Mouse (Mus musculus) heart, postnatal 36 days (tissue): ENCODE data around the gene Dnaaf3. TPM values are rescaled to one million over a fixed set of nuclear protein-coding genes. Genes with fewer than 3 reads are reported as not detected.
"Not testable (repeated sequence)": the region's sequence is repeated elsewhere in the genome, so short reads cannot be mapped to it uniquely, and the experiment has no call there.

Source experiments
- DNase-seq, 2 experiments: peaks; one replicate each; pipeline ENCODE4 v3.0.0; 2021 to 2022
- intact Hi-C: fragments of 180-260 bp; cut with DNase I; formaldehyde crosslinking; loops from one replicate; pipeline ENCODE4 v1.15.1; 2025
- total RNA-seq, 2 experiments: library from RNA; stranded (reverse); gene quantifications; 2 replicates each; pipeline ENCODE4 v1.2.3; 2021

Dnaaf3 gene
- total RNA-seq, result 1 to 10 TPM; 2.0 to 3.0 TPM

DNA sequence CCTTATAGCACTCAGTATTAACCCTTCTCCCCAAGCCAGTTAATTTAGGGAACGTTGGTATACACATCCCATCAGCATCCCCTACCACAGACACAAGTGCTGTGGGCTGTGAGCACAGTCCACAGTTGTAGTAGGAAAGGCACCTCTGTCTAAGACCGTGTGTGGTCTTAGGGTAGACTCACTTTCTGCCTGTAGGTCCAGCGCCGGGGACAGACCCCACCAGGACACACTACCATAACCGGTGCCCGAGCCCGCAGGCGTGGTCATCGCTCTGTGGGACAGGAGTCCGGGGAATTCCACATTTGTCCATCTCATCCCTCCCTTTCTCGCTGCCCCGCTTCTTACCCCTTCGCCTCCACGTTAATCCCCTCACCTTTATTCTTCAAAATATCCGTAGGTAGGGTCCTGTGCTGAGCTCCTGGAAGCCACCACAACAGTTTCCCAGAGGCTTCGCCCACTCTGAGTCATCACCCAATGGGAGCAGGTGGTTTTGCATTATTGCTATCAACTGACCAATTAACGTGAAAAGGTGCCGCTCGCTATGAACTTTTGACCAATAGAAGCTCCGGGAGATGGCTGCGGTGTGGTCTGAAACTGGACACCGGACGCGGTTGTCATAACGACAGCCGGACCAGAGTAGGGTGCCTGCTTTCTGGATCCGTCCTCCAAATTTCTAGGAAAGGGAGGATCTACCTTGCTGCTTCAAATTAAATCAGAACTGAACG, at the start of gene Dnaaf3:
Gene Dnaaf3, minus strand, starts transcription at position 449 of the 725 bp plus-strand sequence.
- DNase-seq, result peak in 1 of 2 experiments; percentile 45
- intact Hi-C loops, result no loop called here

GRCm38 (mm10) chr7:4581481-4581880, 49.2 kb upstream of the Dnaaf3 start:
- not testable (repeated sequence) for DNase-seq

DNA sequence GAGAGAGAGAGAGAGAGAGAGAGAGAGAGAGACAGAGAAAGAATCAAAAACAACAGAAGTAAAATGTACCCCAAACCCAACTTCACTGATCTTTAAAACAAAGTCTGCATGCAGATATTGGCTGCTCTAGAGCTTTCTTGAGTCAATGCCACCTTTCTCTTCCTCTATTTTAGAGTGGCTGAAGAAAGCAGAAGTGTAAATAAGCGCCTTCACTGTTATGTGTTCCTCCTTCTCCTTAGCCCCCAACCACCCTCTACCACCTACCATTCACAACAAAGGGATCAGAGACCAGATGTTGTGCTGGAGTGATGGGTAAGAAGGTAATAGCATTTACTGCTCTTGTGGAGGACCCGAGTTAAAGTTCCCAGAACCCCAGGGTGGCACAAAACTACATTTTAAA, 40.1 kb upstream of the Dnaaf3 start:
- intact Hi-C loops, DNase-seq: not testable (repeated sequence)

More at GRCm38 (mm10) chr7:4581481-4581880, 49.2 kb upstream of the Dnaaf3 start:
- intact Hi-C loops, result not testable (repeated sequence)

DNA sequence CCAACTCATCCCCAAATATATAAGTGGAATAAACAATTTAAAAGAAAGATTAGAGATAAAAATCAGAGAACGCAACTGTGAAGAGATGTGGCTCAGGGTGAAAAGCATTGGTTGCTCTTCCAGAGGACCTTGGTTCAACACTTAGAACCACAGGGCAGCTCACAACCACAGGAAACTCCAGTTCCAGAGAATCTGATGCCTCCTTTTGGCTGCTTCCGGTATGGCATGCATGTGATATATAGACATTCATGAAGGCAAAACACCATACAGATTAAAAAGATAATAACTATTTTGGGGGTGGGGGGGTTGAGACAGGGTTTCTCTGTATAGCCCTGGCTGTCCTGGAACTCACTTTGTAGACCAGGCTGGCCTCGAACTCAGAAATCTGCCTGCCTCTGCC, 30.4 kb upstream of the Dnaaf3 start:
- intact Hi-C loops, result no loop called here
- DNase-seq, result no peak

DNA sequence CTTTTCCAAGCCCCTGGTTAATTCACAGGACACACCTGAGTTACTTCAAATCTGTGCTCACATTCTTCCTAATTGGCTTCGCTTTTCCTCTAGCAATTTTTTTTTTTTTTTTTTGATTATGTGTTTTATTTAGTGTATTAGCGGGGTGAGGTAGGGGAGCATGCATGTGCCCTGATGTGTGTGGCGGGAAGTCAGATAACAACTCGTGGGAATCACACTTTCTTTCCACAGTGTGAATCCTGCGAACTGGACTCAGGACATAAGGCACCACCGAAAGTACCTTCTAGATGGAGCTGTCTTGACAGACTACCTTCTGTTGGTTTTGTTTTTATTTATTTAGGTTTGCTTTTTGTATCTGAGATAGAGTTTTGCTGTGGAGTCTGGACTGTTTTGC, 24.9 kb upstream of the Dnaaf3 start:
- intact Hi-C loops, result loop anchor here (2.0 to 10.0 kb wide), 3 partner anchors 240 to 488 kb away; no protein-coding TSS in a partner anchor
- no peak for DNase-seq

DNA sequence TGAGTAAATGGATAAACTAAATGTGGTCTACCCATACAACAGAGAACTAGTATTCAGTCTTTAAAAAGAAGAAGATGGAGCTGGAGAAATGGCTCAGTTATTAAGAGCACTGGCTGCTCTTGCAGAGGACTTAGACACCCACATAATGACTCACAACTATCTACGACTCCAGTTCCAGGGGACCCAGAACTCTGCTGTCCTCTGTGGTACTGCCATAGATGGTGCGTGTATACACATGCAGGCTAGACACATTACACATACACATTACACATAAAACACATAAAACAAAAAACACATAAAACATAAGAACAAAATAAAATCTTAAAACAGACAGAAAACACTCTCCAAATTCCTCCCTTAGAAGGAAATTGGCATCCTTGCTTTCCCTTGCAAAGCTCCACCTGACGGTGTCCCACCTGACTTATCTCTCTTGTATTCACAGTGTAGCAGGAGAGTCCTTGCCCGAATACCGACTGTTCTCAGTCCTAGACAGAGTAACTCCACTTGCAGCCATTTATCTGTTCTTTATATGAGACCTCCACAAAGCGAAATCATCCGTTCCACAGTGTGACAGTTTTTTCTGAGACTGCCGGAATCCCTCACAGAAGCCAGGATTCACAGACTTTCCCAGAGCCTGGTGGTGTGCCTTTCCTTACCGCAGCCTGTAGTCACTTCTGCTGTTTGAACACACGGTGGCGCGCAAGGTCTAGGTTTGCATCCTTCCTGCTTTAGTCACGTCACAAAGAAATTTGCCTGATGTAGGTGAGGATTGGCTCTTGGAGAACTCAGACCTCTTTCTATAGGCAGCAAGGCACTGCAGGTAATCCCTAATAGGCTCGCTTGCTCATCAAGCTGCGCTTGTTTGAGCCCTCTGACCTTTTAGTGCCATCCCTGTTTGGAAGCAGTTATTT, 24.3 kb upstream of the Dnaaf3 start:
- intact Hi-C loops, result loop anchor here (2.0 to 10.0 kb wide), 3 partner anchors 240 to 488 kb away; no protein-coding TSS in a partner anchor
- peak; percentile 72 to 74 for DNase-seq

DNA sequence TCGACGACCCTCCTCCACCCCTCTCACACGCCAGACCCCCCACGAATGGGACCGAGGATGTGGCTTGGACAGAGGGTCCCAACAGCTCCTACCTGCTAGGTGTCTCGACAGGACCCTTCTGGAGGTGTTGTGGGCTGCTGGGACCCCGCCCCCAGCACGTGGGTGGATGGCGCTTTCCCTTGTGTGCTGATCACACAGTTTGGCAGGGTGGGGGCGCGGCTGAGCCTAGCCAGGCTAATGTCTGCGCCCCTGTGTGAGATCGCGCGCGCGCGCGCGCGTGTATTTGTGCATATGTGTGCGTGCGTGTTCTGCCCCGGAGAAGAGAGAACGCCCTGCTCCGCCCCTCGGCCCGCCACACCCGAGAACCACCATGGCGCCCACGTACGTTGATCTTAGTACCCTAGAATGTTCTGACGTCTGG, 15.0 kb upstream of the Dnaaf3 start, which contains the start of gene Syt5:
Gene Syt5, minus strand, starts transcription at position 321 of the 421 bp plus-strand sequence.
- intact Hi-C loops, result no loop called here
- no peak for DNase-seq

GRCm38 (mm10) chr7:4546591-4547131, 14.4 kb upstream of the Dnaaf3 start:
- DNase-seq, result peak; percentile 30 to 56
- intact Hi-C loops, result no loop called here

GRCm38 (mm10) chr7:4546050-4546449, 13.8 kb upstream of the Dnaaf3 start:
- DNase-seq, result no peak
- intact Hi-C loops, result no loop called here

DNA sequence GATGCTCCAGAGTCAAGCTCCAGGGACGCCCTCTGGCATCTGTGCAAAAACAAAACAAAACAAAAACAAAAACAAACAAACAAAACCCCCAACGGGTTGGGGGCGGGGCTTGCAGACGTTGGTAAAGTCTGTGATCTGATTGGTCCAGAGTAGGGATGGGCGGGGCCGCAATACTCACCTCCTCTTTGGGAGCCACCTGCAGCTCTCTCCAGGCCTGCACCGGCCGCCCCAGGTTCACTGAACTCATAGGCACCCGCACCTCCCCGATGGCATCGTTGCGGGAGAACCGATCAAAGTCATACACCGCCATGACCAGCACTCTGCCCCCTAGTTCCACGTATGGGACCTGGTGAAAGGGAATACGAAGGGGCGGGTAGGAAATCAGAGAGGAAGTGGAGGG, 9.8 kb upstream of the Dnaaf3 start:
- intact Hi-C loops, result no loop called here
- no peak for DNase-seq

- no peak for DNase-seq
- intact Hi-C loops, result no loop called here
Measured at GRCm38 (mm10) chr7:4541344-4541743, 9.1 kb upstream of the Dnaaf3 start.

DNA sequence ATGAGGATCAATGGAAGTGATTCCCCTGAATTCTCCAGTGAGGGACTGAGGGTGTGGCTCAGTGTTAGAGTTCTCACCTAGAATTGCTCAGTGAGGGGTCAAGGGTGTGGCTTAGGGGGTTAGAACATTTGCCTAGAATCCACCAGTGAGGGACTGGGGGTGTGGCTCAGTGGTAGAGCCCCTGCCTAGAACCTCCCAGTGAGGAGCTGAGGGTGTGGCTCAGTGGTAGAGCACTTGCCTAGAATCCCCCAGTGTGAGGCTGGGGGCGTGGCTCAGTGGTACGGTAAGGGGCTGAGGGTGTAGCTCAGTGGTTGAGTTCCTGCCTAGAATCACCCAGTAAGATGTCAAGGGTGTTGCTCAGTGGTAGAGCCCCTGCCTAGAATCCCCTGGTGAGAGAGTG, 6.8 kb upstream of the Dnaaf3 start:
- no peak for DNase-seq
- intact Hi-C loops, result no loop called here

DNA sequence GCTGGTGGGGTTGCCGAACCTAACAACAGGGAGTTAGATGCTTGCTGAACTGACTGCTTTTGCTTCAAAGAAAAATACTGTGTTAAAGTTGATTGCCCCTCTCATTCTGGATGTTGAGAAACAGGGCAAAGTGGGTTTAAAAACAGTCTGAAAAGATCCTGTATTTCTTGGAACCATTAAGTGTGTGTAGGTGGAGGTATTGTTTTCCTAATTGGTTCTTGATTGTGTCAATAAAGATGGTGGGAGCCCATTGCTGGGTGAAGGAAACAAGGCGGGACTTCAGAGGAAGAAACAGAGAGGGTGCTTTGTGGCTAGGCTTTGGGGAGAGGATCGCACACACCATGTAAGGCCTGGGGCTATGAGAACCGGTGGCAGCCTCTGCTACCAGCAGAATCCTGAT, 4.9 kb upstream of the Dnaaf3 start:
- intact Hi-C loops, result no loop called here
- DNase-seq, result no peak

DNA sequence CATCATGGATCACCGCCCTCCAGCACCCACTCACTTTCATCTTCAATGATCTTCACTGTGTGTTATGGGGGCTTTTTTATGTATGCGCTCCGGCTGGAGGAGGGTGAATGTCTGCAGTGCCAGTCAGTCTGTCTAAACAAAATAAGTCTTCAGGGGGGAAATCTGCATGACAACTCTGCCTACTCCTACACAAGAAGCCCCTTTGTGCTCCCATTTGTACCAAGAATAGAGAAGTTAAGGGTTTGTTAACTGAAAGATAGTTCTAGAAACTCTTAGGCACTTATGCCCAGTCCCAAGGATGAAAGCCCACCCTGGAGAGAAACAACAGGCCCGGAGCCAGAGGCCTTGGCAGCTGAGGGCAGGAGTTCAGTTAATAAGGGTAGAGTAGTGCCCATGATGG, 4.1 kb upstream of the Dnaaf3 start:
- intact Hi-C loops, result no loop called here
- no peak for DNase-seq

DNA sequence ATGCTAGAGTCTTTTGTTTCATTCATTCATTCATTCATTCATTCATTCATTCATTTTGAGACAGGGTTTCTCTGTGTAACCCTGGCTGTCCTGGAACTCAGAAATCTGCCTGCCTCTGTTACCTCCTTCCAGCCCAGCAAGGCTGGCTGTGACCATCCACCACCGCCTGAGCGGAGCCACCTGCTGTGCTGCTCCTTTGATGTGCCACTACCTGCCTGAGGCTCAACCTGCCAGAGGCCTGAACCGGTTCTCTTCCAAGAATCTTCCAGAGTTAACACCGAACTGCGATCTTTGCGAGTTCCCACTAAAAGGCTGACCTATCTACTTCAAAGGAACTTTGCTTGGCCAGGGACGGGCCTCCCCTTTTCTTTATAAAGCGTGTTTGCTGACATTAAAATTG, 2.1 kb downstream of the Dnaaf3 start:
- DNase-seq, intact Hi-C loops: not testable (repeated sequence)

- intact Hi-C loops, result no loop called here
- no peak for DNase-seq
Measured at GRCm38 (mm10) chr7:4527302-4527689, 5.0 kb downstream of the Dnaaf3 start.

- intact Hi-C loops, result no loop called here
Measured at GRCm38 (mm10) chr7:4526341-4527301, 5.6 kb downstream of the Dnaaf3 start.

DNA sequence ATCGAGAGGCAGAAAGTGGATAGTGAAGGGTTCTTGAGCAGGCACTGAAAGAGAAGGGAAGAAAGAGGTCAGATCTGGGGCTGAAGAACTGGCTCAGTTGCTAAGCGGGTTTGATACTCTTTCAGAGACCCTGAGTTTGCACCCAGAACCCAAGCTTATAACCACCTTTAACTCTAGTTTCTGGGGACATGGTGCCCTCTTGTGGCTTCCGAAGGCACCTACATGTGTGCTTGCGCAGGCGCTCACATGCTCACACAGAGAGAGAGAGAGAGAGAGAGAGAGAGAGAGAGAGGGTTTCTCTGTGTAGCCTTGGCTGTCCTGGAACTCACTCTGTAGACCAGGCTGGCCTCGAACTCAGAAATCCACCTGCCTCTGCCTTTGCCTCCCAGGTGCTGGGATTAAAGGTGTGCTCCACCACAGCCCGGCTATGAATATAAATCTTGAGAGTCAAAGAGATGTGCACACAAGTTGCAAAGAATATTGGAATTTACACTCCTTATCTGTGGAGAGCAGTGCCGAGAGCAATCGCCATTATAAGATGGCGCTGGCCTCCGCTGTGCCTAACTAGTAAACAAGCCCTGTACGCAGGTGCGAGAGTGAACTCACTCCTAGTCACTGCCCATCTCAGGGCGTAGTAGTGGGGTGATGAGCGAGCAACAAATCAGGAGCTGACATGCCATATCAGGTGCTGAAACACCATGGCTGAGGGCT, 7.9 kb downstream of the Dnaaf3 start, which contains the start of gene Tnni3:
Gene Tnni3, minus strand, starts transcription at position 18 of the 711 bp plus-strand sequence.
- intact Hi-C loops, result loop anchor here (1.0 to 2.0 kb wide), 2 partner anchors 46 to 93 kb away; no protein-coding TSS in a partner anchor
- peak; percentile 60 to 68 for DNase-seq

More at GRCm38 (mm10) chr7:4526341-4527301, 5.6 kb downstream of the Dnaaf3 start:
- peak; percentile 77 to 81 for DNase-seq
